Mouse (Mus musculus) midbrain, embryonic 16.5 days (tissue): ENCODE results near the gene Ephx1. TPM values are rescaled to one million over a fixed set of nuclear protein-coding genes. Genes with fewer than 3 reads are reported as not detected.
"Not testable (repeated sequence)": the region's sequence is repeated elsewhere in the genome, so short reads cannot be mapped to it uniquely, and the experiment has no call there.

Experiments used
- ATAC-seq: fragments of 200-750 bp; cut with Nextera tagmentation; 2 replicates; pipeline ENCODE4 v1.8.0; 2017; ENCODE audit warnings: moderate TSS enrichment
- H3K27ac ChIP-seq: fragments of 300-500 bp; sonication (generic); 2 replicates; pipeline ENCODE4 v1.5.1; 2014; ENCODE audit warnings: mild to moderate bottlenecking, low read length, mixed read lengths
- H3K27me3 ChIP-seq: fragments of 300-500 bp; sonication (generic); 2 replicates; pipeline ENCODE4 v1.6.1; 2014; ENCODE audit warnings: low read depth, low read length, mixed read lengths; ENCODE audit not compliant: control insufficient read depth, insufficient read depth
- H3K36me3 ChIP-seq: fragments of 300-500 bp; sonication (generic); 2 replicates; pipeline ENCODE4 v1.6.1; 2014; ENCODE audit warnings: mild to moderate bottlenecking, low read length, moderate library complexity, mixed read lengths; ENCODE audit not compliant: control insufficient read depth, insufficient read depth
- H3K4me1 ChIP-seq: fragments of 300-500 bp; sonication (generic); 2 replicates; pipeline ENCODE4 v1.6.1; 2014; ENCODE audit warnings: mild to moderate bottlenecking, low read length, mixed read lengths; ENCODE audit not compliant: control insufficient read depth, insufficient read depth
- H3K4me2 ChIP-seq: fragments of 300-500 bp; sonication (generic); 2 replicates; pipeline ENCODE4 v1.6.1; 2014; ENCODE audit warnings: mild to moderate bottlenecking, low read length, mixed read lengths
- H3K4me3 ChIP-seq: fragments of 300-500 bp; sonication (generic); 2 replicates; pipeline ENCODE4 v1.5.1; 2014; ENCODE audit warnings: low read depth, mild to moderate bottlenecking, low read length, moderate library complexity, mixed read lengths
- H3K9ac ChIP-seq: fragments of 300-500 bp; sonication (generic); 2 replicates; pipeline ENCODE4 v1.6.1; 2014; ENCODE audit warnings: low read depth, low read length, mixed read lengths
- H3K9me3 ChIP-seq: fragments of 300-500 bp; sonication (generic); replicated peaks from 2 replicates; pipeline ENCODE4 v1.6.1; 2014; ENCODE audit warnings: mild to moderate bottlenecking, low read length, mixed read lengths; ENCODE audit not compliant: control insufficient read depth, poor library complexity, severe bottlenecking
- WGBS: fragments of 180-500 bp; shearing (Covaris S2); extraction: QIAGEN DNeasy Blood & Tissue Kit; methylation state at CpG from one replicate; pipeline ENCODE4 v1.1.7; 2014; 5-methylcytosine and 5-hydroxymethylcytosine counted together
- polyA plus RNA-seq: library from polyadenylated mRNA; unstranded; fragments of >200 nt; fragmentation: Nextera tagmentation; extraction: Ambion mirVana; gene quantifications from 2 replicates; pipeline ENCODE4 v1.2.1, GENCODE M21; 2015

Ephx1 gene
- polyA plus RNA-seq, 1 experiment from 2014 or later: 8.2 TPM

- WGBS: 6% methylated on average over 18 of the region's 18 CpGs
- ATAC-seq: no peak; the same call in 1 of the 2 replicates
- Histone ChIP-seq H3K27ac (no peak overlapping the region), H3K36me3 (no peaks in the 10 kb centered on the region), H3K9ac (peak overlapping the region; percentile 43), H3K9me3 (no peaks in the 10 kb centered on the region), H3K4me1 (peaks cover 11% of the 10 kb centered on the region; the same call in 1 of the 2 replicates), H3K4me3 (peak overlapping the region; percentile 62), H3K27me3 (peaks cover 43% of the 10 kb centered on the region), H3K4me2 (peak overlapping the region; percentile 99)
These were observed 79.0 kb downstream of the Ephx1 start for GRCm38 (mm10) chr1:180941726-180942125.

GRCm38 (mm10) chr1:180940776-180941460, 79.8 kb downstream of the Ephx1 start:
- Histone ChIP-seq H3K27ac (no peak overlapping the region), H3K9me3 (no peaks in the 10 kb centered on the region), H3K9ac (no peak overlapping the region), H3K4me2 (no peak overlapping the region), H3K36me3 (no peaks in the 10 kb centered on the region), H3K27me3 (peaks cover 46% of the 10 kb centered on the region), H3K4me3 (no peak overlapping the region), H3K4me1 (peaks cover 11% of the 10 kb centered on the region; the same call in 1 of the 2 replicates)
- 83% methylated on average over 7 of the region's 7 CpGs for WGBS
- no peak for ATAC-seq

- 82% methylated on average over 2 of the region's 2 CpGs for WGBS
- not testable (repeated sequence) for H3K4me2 ChIP-seq, H3K9me3 ChIP-seq, H3K27ac ChIP-seq, H3K36me3 ChIP-seq, ATAC-seq, H3K4me3 ChIP-seq, H3K9ac ChIP-seq
- Histone ChIP-seq H3K4me1 (peaks cover 11% of the 10 kb centered on the region; the same call in 1 of the 2 replicates), H3K27me3 (peaks cover 52% of the 10 kb centered on the region)
These were observed 81.9 kb downstream of the Ephx1 start for GRCm38 (mm10) chr1:180938781-180939180.

GRCm38 (mm10) chr1:180937631-180938030, 83.1 kb downstream of the Ephx1 start:
- H3K9me3 ChIP-seq, ATAC-seq, H3K36me3 ChIP-seq, H3K4me2 ChIP-seq, H3K27ac ChIP-seq, H3K4me3 ChIP-seq, H3K4me1 ChIP-seq, H3K9ac ChIP-seq: not testable (repeated sequence)
- 23% methylated on average over 13 of the region's 13 CpGs for WGBS
- H3K27me3 ChIP-seq: peaks cover 44% of the 10 kb centered on the region

GRCm38 (mm10) chr1:180936610-180937398, 83.9 kb downstream of the Ephx1 start:
- Histone ChIP-seq H3K4me3 (peak overlapping the region; percentile 13), H3K27me3 (peaks cover 36% of the 10 kb centered on the region)
- 4% methylated on average over 34 of the region's 41 CpGs for WGBS

GRCm38 (mm10) chr1:180934467-180935419, 86.0 kb downstream of the Ephx1 start, which contains the start of gene Lefty1:
TSS of gene Lefty1 (plus strand) at chr1:180935022.
- ATAC-seq: no peak
- H3K4me2 ChIP-seq: no peak within 1 kb of the TSS
- H3K9ac ChIP-seq: no peak within 1 kb of the TSS
- no peak within 1 kb of the TSS for H3K4me3 ChIP-seq
- no peaks in the 10 kb centered on the region for H3K9me3 ChIP-seq
- WGBS: 13% methylated on average over 21 of the region's 21 CpGs
- peaks cover 27% of the 10 kb centered on the region for H3K27me3 ChIP-seq
- H3K27ac ChIP-seq: no peak within 1 kb of the TSS
- H3K36me3 ChIP-seq: no peaks in the 10 kb centered on the region
- no peaks in the 10 kb centered on the region for H3K4me1 ChIP-seq

More at GRCm38 (mm10) chr1:180936610-180937398, 83.9 kb downstream of the Ephx1 start:
- H3K4me1 ChIP-seq, H3K9me3 ChIP-seq, H3K27ac ChIP-seq, H3K36me3 ChIP-seq, H3K9ac ChIP-seq, ATAC-seq: not testable (repeated sequence)
- peak overlapping the region; percentile 36 for H3K4me2 ChIP-seq

GRCm38 (mm10) chr1:180933659-180934058, 87.0 kb downstream of the Ephx1 start:
- WGBS: 9% methylated on average over 6 of the region's 6 CpGs
- peaks cover 27% of the 10 kb centered on the region for H3K27me3 ChIP-seq
- no peak overlapping the region for H3K4me2 ChIP-seq

GRCm38 (mm10) chr1:180931106-180931505, 89.6 kb downstream of the Ephx1 start:
- Histone ChIP-seq H3K9me3 (no peaks in the 10 kb centered on the region), H3K4me1 (no peaks in the 10 kb centered on the region), H3K4me2 (no peak overlapping the region), H3K4me3 (no peak overlapping the region), H3K9ac (no peak overlapping the region), H3K36me3 (no peaks in the 10 kb centered on the region), H3K27ac (no peak overlapping the region), H3K27me3 (peaks cover 20% of the 10 kb centered on the region)
- 65% methylated on average over 3 of the region's 3 CpGs for WGBS
- ATAC-seq: no peak

More at GRCm38 (mm10) chr1:180933659-180934058, 87.0 kb downstream of the Ephx1 start:
- H3K4me1 ChIP-seq: no peaks in the 10 kb centered on the region
- H3K9me3 ChIP-seq: no peaks in the 10 kb centered on the region
- H3K4me3 ChIP-seq: no peak overlapping the region
- no peak for ATAC-seq
- H3K36me3 ChIP-seq: no peaks in the 10 kb centered on the region
- H3K9ac ChIP-seq: no peak overlapping the region
- H3K27ac ChIP-seq: no peak overlapping the region
